Mouse (Mus musculus) testis, adult 2 months (tissue): ENCODE results near the gene Klrb1f. TPM values are rescaled to one million over a fixed set of nuclear protein-coding genes. Genes with fewer than 3 reads are reported as not detected.
"Not testable (repeated sequence)": the region's sequence is repeated elsewhere in the genome, so short reads cannot be mapped to it uniquely, and the experiment has no call there.

ENCODE experiments used
- H3K27ac ChIP-seq: fragments of 200-500 bp; 2 replicates; pipeline ENCODE4 v1.5.1; 2012; ENCODE audit warnings: low read depth, low read length; ENCODE audit not compliant: control insufficient read depth, insufficient read depth
- H3K27me3 ChIP-seq: fragments of 200-500 bp; 2 replicates; pipeline ENCODE4 v1.6.1; 2012; ENCODE audit warnings: mild to moderate bottlenecking, low read length, moderate library complexity; ENCODE audit not compliant: control insufficient read depth, insufficient read depth
- H3K36me3 ChIP-seq: fragments of 200-500 bp; 2 replicates; pipeline ENCODE4 v1.6.1; 2012; ENCODE audit warnings: mild to moderate bottlenecking, low read length; ENCODE audit not compliant: control insufficient read depth, insufficient read depth
- H3K4me1 ChIP-seq: fragments of 200-500 bp; 2 replicates; pipeline ENCODE4 v1.6.1; 2012; ENCODE audit warnings: low read length; ENCODE audit not compliant: control insufficient read depth, insufficient read depth
- H3K4me3 ChIP-seq: fragments of 200-500 bp; 2 replicates; pipeline ENCODE4 v1.5.1; 2012; ENCODE audit warnings: low read depth, mild to moderate bottlenecking, low read length, moderate library complexity, mixed read lengths; ENCODE audit not compliant: control insufficient read depth
- CTCF ChIP-seq: fragments of 200-500 bp; IDR thresholded peaks from 2 replicates; pipeline ENCODE4 v1.5.1; 2012; ENCODE audit warnings: low read depth, mild to moderate bottlenecking, inconsistent platforms, low read length, moderate library complexity; ENCODE audit not compliant: control insufficient read depth, insufficient read depth, insufficient replicate concordance
- POLR2A ChIP-seq: fragments of 200-500 bp; IDR thresholded peaks from 2 replicates; pipeline ENCODE4 v1.6.1; 2012; ENCODE audit warnings: low read depth, mild to moderate bottlenecking, inconsistent platforms, low read length, moderate library complexity; ENCODE audit not compliant: control insufficient read depth
- polyA plus RNA-seq: library from polyadenylated mRNA; depleted of rRNA; stranded (reverse); fragments of >200 nt; gene quantifications from 2 replicates; pipeline ENCODE4 v1.2.3, GENCODE M21; 2012; rRNA removed

Klrb1f gene
- not detected in 2 replicates for polyA plus RNA-seq

DNA sequence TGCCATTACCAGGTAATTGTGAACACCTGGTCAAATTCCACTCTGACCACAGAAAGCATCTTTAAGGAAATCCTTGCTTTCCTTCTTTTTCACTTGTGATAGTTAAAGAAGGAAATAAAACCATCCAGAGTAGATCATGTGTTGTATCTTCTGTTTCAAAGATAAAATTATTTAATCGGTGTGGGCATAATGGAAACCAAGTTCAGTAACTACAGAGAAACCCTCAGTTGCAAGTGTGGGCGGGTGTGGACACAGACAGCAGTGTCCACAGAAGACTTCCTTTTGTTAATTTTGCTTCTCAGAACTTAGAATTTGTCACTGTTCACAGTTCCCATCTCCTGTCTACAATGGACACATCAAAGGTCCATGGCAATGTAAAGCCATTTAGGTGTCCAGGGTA, at the start of gene Klrb1f:
Klrb1f (plus strand) TSS at position 301 of the 400 bp plus-strand sequence.
- Histone ChIP-seq H3K4me3 (no peak within 1 kb of the TSS), H3K4me1 (no peaks in the 10 kb centered on the region; the same call in 1 of the 2 replicates), H3K27ac (no peak within 1 kb of the TSS), H3K27me3 (no peaks in the 10 kb centered on the region), H3K36me3 (no peaks in the 10 kb centered on the region)
- no peak for TF ChIP-seq POLR2A
- TF ChIP-seq CTCF: no peak

GRCm38 (mm10) chr6:128996054-128996767, 49.5 kb upstream of the Klrb1f start:
- Histone ChIP-seq H3K27ac (no peak overlapping the region), H3K4me1 (no peaks in the 10 kb centered on the region), H3K27me3 (no peaks in the 10 kb centered on the region), H3K4me3 (no peak overlapping the region), H3K36me3 (no peaks in the 10 kb centered on the region)
- TF ChIP-seq POLR2A (no peak), CTCF (no peak)

- Histone ChIP-seq H3K36me3 (no peaks in the 10 kb centered on the region), H3K27me3 (no peaks in the 10 kb centered on the region), H3K4me3 (no peak overlapping the region), H3K27ac (no peak overlapping the region), H3K4me1 (no peaks in the 10 kb centered on the region)
- TF ChIP-seq POLR2A (no peak), CTCF (no peak)
Measured at GRCm38 (mm10) chr6:128996768-128997442, 48.8 kb upstream of the Klrb1f start.

DNA sequence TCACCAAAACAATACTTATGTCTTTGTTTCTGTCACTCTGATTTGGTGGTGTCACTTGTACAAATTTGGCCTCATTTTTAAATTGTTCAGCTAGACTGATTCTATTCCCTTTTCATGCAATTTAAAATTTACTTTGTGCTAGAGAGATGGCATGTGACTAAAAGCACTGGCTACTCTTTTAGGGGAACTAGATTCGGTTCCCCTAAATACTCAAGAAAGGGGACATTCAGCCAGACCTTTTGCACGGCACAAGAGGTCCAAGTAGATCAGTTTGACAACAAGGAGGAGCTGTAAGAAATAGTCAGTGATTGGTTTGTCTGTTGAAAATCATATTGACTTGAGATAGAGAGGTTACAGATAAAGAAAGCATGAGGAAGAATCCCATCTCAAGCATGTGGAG, 44.3 kb upstream of the Klrb1f start:
- H3K27ac ChIP-seq: no peak overlapping the region
- no peaks in the 10 kb centered on the region for H3K27me3 ChIP-seq
- no peaks in the 10 kb centered on the region for H3K36me3 ChIP-seq
- H3K4me3 ChIP-seq: no peak overlapping the region
- no peaks in the 10 kb centered on the region for H3K4me1 ChIP-seq
- TF ChIP-seq CTCF (no peak), POLR2A (no peak)

- H3K4me1 ChIP-seq: no peaks in the 10 kb centered on the region
- H3K36me3 ChIP-seq: no peaks in the 10 kb centered on the region
- no peak for TF ChIP-seq CTCF
- no peak for TF ChIP-seq POLR2A
- no peaks in the 10 kb centered on the region for H3K27me3 ChIP-seq
- H3K27ac ChIP-seq: no peak overlapping the region
- H3K4me3 ChIP-seq: no peak overlapping the region
Measured at GRCm38 (mm10) chr6:129008552-129008951, 37.1 kb upstream of the Klrb1f start.

DNA sequence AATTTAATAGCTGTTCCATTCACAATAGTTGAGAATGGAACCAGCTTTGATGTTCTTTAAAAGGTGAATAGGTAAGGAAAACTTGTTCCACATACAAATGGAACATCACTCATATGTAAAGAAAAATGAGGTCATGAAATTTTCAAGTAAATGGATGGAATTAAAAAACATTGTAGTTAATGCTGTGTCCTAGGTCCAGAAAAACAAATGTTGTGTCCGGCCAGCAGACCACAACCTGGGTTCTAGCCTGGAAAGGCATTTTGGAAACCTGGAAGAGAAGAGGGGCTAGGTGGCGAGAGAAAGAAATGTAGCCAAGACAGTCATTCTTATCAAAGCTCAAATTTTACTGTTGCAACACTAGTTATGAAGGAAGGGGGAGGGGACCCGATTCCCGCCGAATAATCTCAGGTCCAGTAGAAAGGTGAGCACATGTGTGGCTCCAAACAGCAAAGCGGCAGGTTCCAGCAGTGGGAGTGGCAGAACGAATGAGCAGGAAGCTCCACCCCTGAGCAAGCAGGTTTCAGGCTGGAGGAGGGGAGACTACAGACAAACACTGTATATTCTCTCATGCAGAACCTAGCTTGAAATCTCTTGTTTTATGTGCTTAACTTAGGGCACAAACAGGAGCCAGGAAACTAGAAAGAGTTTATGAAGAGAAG, 35.7 kb upstream of the Klrb1f start:
- not testable (repeated sequence) for H3K36me3 ChIP-seq, H3K27me3 ChIP-seq, H3K4me3 ChIP-seq, H3K4me1 ChIP-seq, H3K27ac ChIP-seq

DNA sequence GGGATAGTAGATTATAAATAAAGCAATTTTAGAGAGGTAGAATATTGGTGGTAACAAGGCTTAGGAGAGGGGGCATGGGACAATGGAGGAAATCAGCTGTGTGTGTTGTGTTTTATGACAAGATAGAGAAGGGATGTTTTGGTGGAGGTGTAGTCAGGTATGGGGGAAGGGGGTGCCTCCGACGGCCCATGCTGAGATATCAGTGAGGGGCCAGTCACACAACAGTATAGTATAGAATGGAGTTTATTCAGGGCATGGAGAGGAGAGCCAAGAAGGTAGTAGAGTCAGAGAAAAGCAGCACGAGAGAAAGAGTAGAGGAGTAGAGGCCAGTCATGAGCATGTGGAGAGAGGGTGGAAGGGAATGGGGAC, 35.2 kb upstream of the Klrb1f start:
- no peaks in the 10 kb centered on the region for H3K36me3 ChIP-seq
- H3K27me3 ChIP-seq: no peaks in the 10 kb centered on the region
- TF ChIP-seq POLR2A (no peak), CTCF (no peak)
- no peak overlapping the region for H3K4me3 ChIP-seq
- H3K27ac ChIP-seq: no peak overlapping the region
- no peaks in the 10 kb centered on the region for H3K4me1 ChIP-seq

GRCm38 (mm10) chr6:129012012-129012411, 33.7 kb upstream of the Klrb1f start:
- not testable (repeated sequence) for H3K4me1 ChIP-seq, H3K4me3 ChIP-seq, H3K27me3 ChIP-seq, H3K27ac ChIP-seq, H3K36me3 ChIP-seq
